Mouse (Mus musculus): ENCODE results near the gene Glmp.
"Not testable (repeated sequence)": the region's sequence is repeated elsewhere in the genome, so short reads cannot be mapped to it uniquely, and the experiment has no call there.

GRCm38 (mm10) chr3:88372643-88373042 is 47.8 kb downstream of the Glmp start, which contains the start of gene Bglap3:
- TF ChIP-seq POLR2A (IDR thresholded peaks at IDR 0.05; ENCODE audit: control insufficient read depth, low read depth, low read length); CTCF (IDR thresholded peaks at IDR 0.05; ENCODE audit: control insufficient read depth, insufficient read depth, insufficient replicate concordance, low read depth, low read length): not testable (repeated sequence)

Data from testis, adult 2 months (tissue).